ENCODE assay signal across 9 mouse cellular contexts in genomic region chr6:55676663-55677311, GRCm38 (mm10). TPM values are rescaled to one million over a fixed set of nuclear protein-coding genes. Genes with fewer than 3 reads are reported as not detected.
DNase-seq lines count a peak whose midpoint lies in the region; ATAC-seq and TF ChIP-seq lines count a peak whose summit lies in the region.
"Had no signal": no experiment of that assay in that cellular context is flagged by ENCODE, and none has a peak within 500 bp of the region (broad histone marks: within the 10 kb centered on the region; RNA-seq: fewer than 3 reads in every experiment).

No protein-coding gene starts in this region.

- H3K4me3 ChIP-seq in kidney, embryonic 14.5 days (ENCODE audit: low read length), result peak overlapping the region; percentile 32
- peak overlapping the region; percentile 35 for H3K4me3 ChIP-seq in forebrain, embryonic 14.5 days (ENCODE audit: low read depth, low read length)
- H3K4me3 ChIP-seq in hindbrain, embryonic 12.5 days, result peak overlapping the region; percentile 39
- H3K4me3 ChIP-seq in limb, embryonic 14.5 days (replicated peaks; ENCODE audit: low read length), result peak overlapping the region; percentile 29

- no peaks in the 10 kb centered on the region for H3K9me3 ChIP-seq in kidney, embryonic 14.5 days (ENCODE audit: control insufficient read depth, low read length)
- H3K9me3 ChIP-seq in forebrain, embryonic 14.5 days (replicated peaks; ENCODE audit: control insufficient read depth, low read length), result no peaks in the 10 kb centered on the region
- no peaks in the 10 kb centered on the region for H3K9me3 ChIP-seq in hindbrain, embryonic 12.5 days (replicated peaks)
- no peaks in the 10 kb centered on the region for H3K9me3 ChIP-seq in limb, embryonic 14.5 days (ENCODE audit: control insufficient read depth, low read length)

- peak overlapping the region; percentile 54 for H3K4me2 ChIP-seq in kidney, embryonic 14.5 days (replicated peaks; ENCODE audit: low read depth, low read length)
- peak overlapping the region; percentile 80 for H3K4me2 ChIP-seq in forebrain, embryonic 14.5 days (ENCODE audit: low read length)
- H3K4me2 ChIP-seq in hindbrain, embryonic 12.5 days (replicated peaks), result peak overlapping the region; percentile 62
- peak overlapping the region; percentile 61 for H3K4me2 ChIP-seq in limb, embryonic 14.5 days (replicated peaks; ENCODE audit: low read depth, low read length, severe bottlenecking)

- H3K9ac ChIP-seq in kidney, embryonic 14.5 days (ENCODE audit: low read depth, low read length), result peak overlapping the region; percentile 5; the same call in 1 of the 2 replicates
- peak overlapping the region; percentile 74 for H3K9ac ChIP-seq in forebrain, embryonic 14.5 days (ENCODE audit: low read length)
- H3K9ac ChIP-seq in hindbrain, embryonic 12.5 days, result peak overlapping the region; percentile 59
- H3K9ac ChIP-seq in limb, embryonic 14.5 days (ENCODE audit: low read depth, low read length, severe bottlenecking), result peak overlapping the region; percentile 50

- ATAC-seq in kidney, embryonic 14.5 days (ENCODE audit: low FRiP score, low TSS enrichment), result peak; percentile 83
- ATAC-seq in forebrain, embryonic 14.5 days, result peak; percentile 72
- peak; percentile 77 for ATAC-seq in hindbrain, embryonic 12.5 days (ENCODE audit: low FRiP score)
- peak; percentile 47 for ATAC-seq in limb, embryonic 14.5 days (ENCODE audit: low FRiP score, low read depth)

- no peaks in the 10 kb centered on the region for H3K36me3 ChIP-seq in kidney, embryonic 14.5 days (ENCODE audit: control insufficient read depth, insufficient read depth, low read length)
- no peaks in the 10 kb centered on the region for H3K36me3 ChIP-seq in forebrain, embryonic 14.5 days (ENCODE audit: control insufficient read depth, insufficient read depth, low read length)
- no peaks in the 10 kb centered on the region for H3K36me3 ChIP-seq in hindbrain, embryonic 12.5 days
- no peaks in the 10 kb centered on the region for H3K36me3 ChIP-seq in limb, embryonic 14.5 days (ENCODE audit: control insufficient read depth, insufficient read depth, low read length)

- no peak overlapping the region for H3K27ac ChIP-seq in kidney, embryonic 14.5 days (ENCODE audit: low read depth, low read length)
- H3K27ac ChIP-seq in forebrain, embryonic 14.5 days (ENCODE audit: low read depth, low read length), result peak overlapping the region; percentile 95
- 0 out of 2 replicates have a peak overlapping the region, but pooled peaks have one; percentile 25 for H3K27ac ChIP-seq in hindbrain, embryonic 12.5 days
- no peak overlapping the region for H3K27ac ChIP-seq in limb, embryonic 14.5 days (replicated peaks; ENCODE audit: low read depth, low read length)

- no peak for DNase-seq in kidney, adult 11 months
- peak; percentile 18 to 49 for DNase-seq in cerebellum, adult 18-20 months
- peak; percentile 75 for DNase-seq in forebrain, embryonic 14.5 days (ENCODE audit: low spot score)
- DNase-seq in limb, embryonic 14.5 days (ENCODE audit: low spot score), result peak; percentile 5
- DNase-seq in right cerebral cortex, adult 2 months (ENCODE audit: low spot score in 2 of 2), result peak; percentile 45 to 50
- no peak for DNase-seq in adipocyte (ENCODE audit: low spot score)

- TF ChIP-seq POLR2A in limb, embryonic 14.5 days (IDR thresholded peaks at IDR 0.05; ENCODE audit: borderline replicate concordance, extremely low read depth, insufficient read depth, insufficient read length), result no peak

- 1% methylated on average over 27 of the region's 27 CpGs for WGBS in kidney, embryonic 14.5 days
- WGBS in forebrain, embryonic 14.5 days, result under 1% methylated on average over 26 of the region's 27 CpGs
- WGBS in hindbrain, embryonic 12.5 days, result 2% methylated on average over 27 of the region's 27 CpGs
- WGBS in limb, embryonic 14.5 days, result 4% methylated on average over 25 of the region's 27 CpGs

- H3K4me1 ChIP-seq in kidney, embryonic 14.5 days (ENCODE audit: control insufficient read depth, insufficient read depth, low read length), result no peaks in the 10 kb centered on the region
- H3K4me1 ChIP-seq in forebrain, embryonic 14.5 days (ENCODE audit: control insufficient read depth, insufficient read depth, low read length), result peaks cover 7% of the 10 kb centered on the region; the same call in 1 of the 2 replicates
- peaks cover 9% of the 10 kb centered on the region for H3K4me1 ChIP-seq in hindbrain, embryonic 12.5 days
- H3K4me1 ChIP-seq in limb, embryonic 14.5 days (ENCODE audit: control insufficient read depth, insufficient read depth, low read length), result 0 out of 2 replicates have a peak, but pooled peaks cover 5% of the 10 kb centered on the region

- H3K27me3 ChIP-seq in kidney, embryonic 14.5 days (ENCODE audit: control insufficient read depth, insufficient read depth, low read length), result 0 out of 2 replicates have a peak, but pooled peaks cover 7% of the 10 kb centered on the region
- H3K27me3 ChIP-seq in forebrain, embryonic 14.5 days (replicated peaks; ENCODE audit: control insufficient read depth, insufficient read depth, low read length), result no peaks in the 10 kb centered on the region
- peaks cover 13% of the 10 kb centered on the region; the same call in 1 of the 2 replicates for H3K27me3 ChIP-seq in hindbrain, embryonic 12.5 days
- peaks cover 6% of the 10 kb centered on the region; the same call in 1 of the 2 replicates for H3K27me3 ChIP-seq in limb, embryonic 14.5 days (ENCODE audit: control insufficient read depth, insufficient read depth, low read length)
- H3K27me3 ChIP-seq: CH12.LX had no signal

RNA-seq across cellular contexts. Expression of gene Neurod6, which starts 4.3 kb away (rescaled TPM):
- not detected in 2 replicates for polyA plus RNA-seq in kidney, embryonic 14.5 days (2014; fragmentation: Nextera tagmentation; extraction: Ambion mirVana)
- 448 and 466 TPM in 2 replicates for polyA plus RNA-seq in forebrain, embryonic 14.5 days (2014; fragmentation: Nextera tagmentation; extraction: Ambion mirVana)
- polyA plus RNA-seq in hindbrain, embryonic 12.5 days (2016; fragmentation: Nextera tagmentation; extraction: Ambion mirVana), result 18.0 and 22.7 TPM in 2 replicates
- 0.19 and 1.3 TPM in 2 replicates for polyA plus RNA-seq in limb, embryonic 14.5 days (2012; rRNA removed)
- polyA plus RNA-seq in limb, embryonic 14.5 days (2014; fragmentation: Nextera tagmentation; extraction: Ambion mirVana), result not detected in 2 replicates

Comparison
In these comparisons a context has a peak if more than half of its experiments do, and no peak if none do; other contexts are left out.
1. H3K27ac ChIP-seq: peak in forebrain, embryonic 14.5 days (single experiment) and hindbrain, embryonic 12.5 days (single experiment); none in kidney, embryonic 14.5 days (single experiment) and limb, embryonic 14.5 days (single experiment).
2. H3K9ac ChIP-seq: peak in every context shown above with its lines; median percentile 74 in forebrain, embryonic 14.5 days; 59 in hindbrain, embryonic 12.5 days; 50 in limb, embryonic 14.5 days; 5 in kidney, embryonic 14.5 days.
3. DNase-seq: peak in cerebellum, adult 18-20 months (2 of 2), forebrain, embryonic 14.5 days (single experiment), limb, embryonic 14.5 days (single experiment) and right cerebral cortex, adult 2 months (2 of 2); none in kidney, adult 11 months (single experiment) and adipocyte (single experiment).
4. RNA of gene Neurod6, which starts 4.3 kb away (polyA plus RNA-seq): 448 to 466 TPM in forebrain, embryonic 14.5 days; 18.0 to 22.7 TPM in hindbrain, embryonic 12.5 days, 0.19 to 1.3 TPM in limb, embryonic 14.5 days and not detected in kidney, embryonic 14.5 days; every median in the first group is over 10 times any median in the second.
5. Peak in every context shown above with its lines, with median percentiles within 50 percentile points of each other: ATAC-seq, H3K4me2 ChIP-seq and H3K4me3 ChIP-seq.